Mouse (Mus musculus) G1E (cell line): ENCODE measurements around the gene Srp14.

ENCODE experiments used
- CTCF ChIP-seq: IDR thresholded peaks from 2 replicates; pipeline ENCODE4 v1.5.1; 2012; ENCODE audit warnings: low read depth, low read length, inconsistent platforms, mixed read lengths
- GATA1 ChIP-seq: IDR thresholded peaks from 2 replicates; pipeline ENCODE4 v1.6.1; 2012; ENCODE audit warnings: borderline replicate concordance, low read length, inconsistent platforms, mixed read lengths
- GATA2 ChIP-seq: IDR thresholded peaks from 2 replicates; pipeline ENCODE4 v1.6.1; 2012; ENCODE audit warnings: low read depth, low read length, inconsistent platforms, borderline replicate concordance
- TAL1 ChIP-seq: conservative IDR thresholded peaks from 2 replicates; pipeline ENCODE4 v1.6.1; 2012; ENCODE audit warnings: low read depth, low read length, inconsistent platforms, mixed read lengths

DNA sequence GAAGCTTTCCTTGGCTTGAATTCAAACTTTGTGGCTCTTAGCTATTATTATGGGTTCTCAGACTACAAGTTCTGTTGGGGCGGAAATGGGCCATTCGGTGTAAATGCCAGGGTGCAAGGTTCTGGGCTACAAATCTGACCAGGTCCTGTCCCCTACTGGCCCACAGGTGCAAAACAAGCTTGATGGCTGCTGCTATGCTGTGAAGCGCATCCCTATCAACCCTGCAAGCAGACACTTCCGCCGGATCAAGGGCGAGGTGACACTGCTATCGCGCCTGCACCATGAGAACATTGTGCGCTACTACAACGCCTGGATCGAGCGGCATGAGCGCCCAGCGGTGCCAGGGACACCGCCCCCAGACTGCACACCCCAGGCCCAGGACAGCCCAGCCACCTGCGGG, 48.9 kb downstream of the Srp14 start:
- TF ChIP-seq CTCF (no peak), GATA1 (no peak), GATA2 (no peak), TAL1 (no peak)
